Mouse (Mus musculus) kidney, postnatal 4 days (tissue): ENCODE measurements around the gene Mixl1.
A peak's percentile ranks its signal among the peaks of the same experiment; 100 is the strongest.

ENCODE experiments used
- DNase-seq, 2 experiments: peaks; one replicate each; pipeline ENCODE4 v3.0.0; 2021; ENCODE audit warnings: mixed read lengths in 2 of 2

The Mixl1 gene

GRCm38 (mm10) chr1:180696626-180697352 lies at the start of gene Mixl1:
Gene Mixl1, minus strand, starts transcription at chr1:180697034.
- peak; percentile 40 to 56 for DNase-seq

GRCm38 (mm10) chr1:180729231-180729630 lies 32.4 kb upstream of the Mixl1 start:
- no peak for DNase-seq

- DNase-seq = no peak
These were observed 29.3 kb upstream of the Mixl1 start for GRCm38 (mm10) chr1:180726183-180726582.

- peak; percentile 95 to 97 for DNase-seq
These were observed 28.9 kb upstream of the Mixl1 start, which contains the start of gene Acbd3 for GRCm38 (mm10) chr1:180725704-180726179. Gene Acbd3, plus strand, starts transcription at chr1:180726043.

GRCm38 (mm10) chr1:180723701-180724238 lies 26.9 kb upstream of the Mixl1 start:
- no peak for DNase-seq

DNA sequence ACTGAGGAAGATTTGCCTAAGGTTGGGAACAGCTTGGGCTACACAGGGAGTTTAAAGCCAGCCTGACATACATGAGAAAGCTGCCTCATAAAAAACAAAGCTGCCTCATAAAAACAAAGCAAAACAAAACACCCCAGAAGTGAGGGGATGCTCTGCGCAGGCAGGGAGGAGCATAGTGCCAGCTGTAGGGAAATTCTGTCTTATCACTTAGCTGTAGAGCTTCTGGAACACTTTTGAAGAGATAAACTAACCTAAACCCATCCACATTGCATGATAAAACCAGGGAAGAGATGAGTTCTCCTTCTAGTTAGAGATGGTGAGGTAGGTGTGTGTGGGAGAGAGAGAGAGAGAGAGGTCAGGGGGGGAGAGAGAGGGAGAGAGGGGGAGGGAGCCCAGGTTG lies 25.8 kb upstream of the Mixl1 start:
- DNase-seq = no peak

DNA sequence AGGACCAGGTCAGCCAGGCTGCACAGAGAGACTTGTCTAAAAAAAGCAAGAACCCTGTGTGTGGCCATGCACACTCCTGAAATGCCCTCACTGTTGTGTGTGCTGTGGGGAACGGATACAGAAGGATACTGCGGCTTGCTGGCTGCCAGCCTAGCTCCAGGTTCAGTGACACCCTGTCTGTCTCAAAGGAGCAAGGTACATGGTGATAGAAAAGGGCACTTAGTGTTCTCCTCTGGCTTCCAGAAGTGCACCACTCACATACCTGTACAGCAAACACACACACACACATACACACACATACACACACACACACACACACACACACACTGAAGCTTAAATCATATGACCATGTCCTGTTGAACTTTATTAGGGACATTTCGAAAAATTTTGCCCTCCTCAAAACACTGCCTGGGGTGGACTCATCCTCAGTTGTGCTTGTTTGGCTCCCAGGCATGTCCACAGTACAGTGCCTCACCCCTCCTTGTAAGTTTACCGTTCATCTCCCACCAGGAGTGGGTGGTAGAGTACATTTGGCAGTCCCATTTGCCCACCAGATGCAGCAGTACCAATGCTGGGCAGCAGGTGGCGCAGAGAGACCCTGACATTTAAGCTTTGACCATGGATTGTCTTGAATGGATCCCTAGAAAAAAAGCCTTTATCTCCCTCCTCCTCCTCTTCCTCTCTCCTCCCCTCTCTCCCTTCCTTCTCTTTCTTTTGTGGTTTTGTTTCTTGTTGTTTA lies 23.3 kb upstream of the Mixl1 start:
- peak; percentile 92 to 94 for DNase-seq

- no peak for DNase-seq
These were observed 22.6 kb upstream of the Mixl1 start for GRCm38 (mm10) chr1:180719483-180719882.

DNA sequence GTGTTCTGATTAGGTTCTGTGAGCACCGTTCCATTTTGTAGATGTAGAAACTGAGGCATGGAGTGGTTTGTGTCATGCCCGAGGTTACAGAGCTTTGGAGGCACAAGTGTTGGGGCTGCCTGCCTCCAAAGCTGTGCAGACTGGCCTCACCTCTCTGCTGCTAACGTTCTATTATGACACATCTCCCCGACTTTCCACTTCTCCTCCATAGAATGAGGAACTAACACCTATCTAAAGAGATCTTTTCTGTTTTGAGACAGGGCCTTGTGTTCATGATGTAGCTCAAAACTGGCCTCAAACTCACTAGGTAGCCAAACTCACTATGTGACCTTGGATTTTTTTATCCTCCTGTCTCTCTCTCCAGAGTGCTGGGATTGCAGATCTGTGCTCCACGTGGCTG lies 21.9 kb upstream of the Mixl1 start:
- no peak for DNase-seq

GRCm38 (mm10) chr1:180708935-180709776 lies 12.3 kb upstream of the Mixl1 start:
- DNase-seq = no peak

GRCm38 (mm10) chr1:180707813-180708212 lies 11.0 kb upstream of the Mixl1 start:
- DNase-seq = no peak

DNA sequence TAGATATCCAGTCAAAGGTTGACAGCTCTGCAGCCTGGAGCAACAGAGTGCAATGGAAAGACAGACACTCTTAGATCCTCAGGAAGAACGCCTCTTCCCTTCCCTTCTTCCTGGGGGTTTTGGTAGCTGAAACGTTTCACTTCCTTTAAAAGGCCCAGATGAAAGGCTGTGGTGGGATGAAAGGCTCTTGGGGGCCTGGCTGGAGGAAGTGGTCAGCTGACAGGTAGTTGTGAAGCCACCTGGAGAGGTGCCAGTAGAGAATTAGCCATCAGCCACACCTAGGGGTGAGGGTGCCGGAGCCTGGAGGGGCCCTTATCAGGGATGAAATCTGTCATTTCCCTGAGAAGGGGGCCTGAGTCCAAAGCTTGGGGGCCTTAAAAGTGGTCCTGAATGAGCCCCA lies 10.5 kb upstream of the Mixl1 start:
- DNase-seq = no peak

GRCm38 (mm10) chr1:180703400-180703799 lies 6.6 kb upstream of the Mixl1 start:
- DNase-seq = peak in 1 of 2 experiments; percentile 21

GRCm38 (mm10) chr1:180698063-180698462 lies 1.2 kb upstream of the Mixl1 start:
- DNase-seq = no peak

- DNase-seq = no peak
These were observed 5.5 kb downstream of the Mixl1 start for GRCm38 (mm10) chr1:180691284-180691683.
